Mouse (Mus musculus) hindbrain, postnatal 0 days (tissue): ENCODE data around the gene Dapk3. TPM values are rescaled to one million over a fixed set of nuclear protein-coding genes. Genes with fewer than 3 reads are reported as not detected.

ENCODE experiments used
- ATAC-seq: fragments of 200-750 bp; cut with Nextera tagmentation; 2 replicates; pipeline ENCODE4 v1.8.0; 2017; ENCODE audit warnings: mild to moderate bottlenecking, moderate TSS enrichment, moderate library complexity
- DNase-seq: peaks from one replicate; pipeline ENCODE4 v3.0.0-alpha.2; 2015; ENCODE audit warnings: low spot score
- H3K27ac ChIP-seq: fragments of 300-500 bp; sonication (generic); 2 replicates; pipeline ENCODE4 v1.5.1; 2014; ENCODE audit warnings: mild to moderate bottlenecking
- H3K27me3 ChIP-seq: fragments of 300-500 bp; sonication (generic); 2 replicates; pipeline ENCODE4 v1.6.1; 2014; ENCODE audit warnings: low read length, mixed read lengths; ENCODE audit not compliant: insufficient read depth
- H3K36me3 ChIP-seq: fragments of 300-500 bp; sonication (generic); 2 replicates; pipeline ENCODE4 v1.6.1; 2014; ENCODE audit warnings: low read length, mixed read lengths; ENCODE audit not compliant: insufficient read depth
- H3K4me1 ChIP-seq: fragments of 300-500 bp; sonication (generic); 2 replicates; pipeline ENCODE4 v1.6.1; 2014; ENCODE audit warnings: antibody characterized with exemption, low read length, mixed read lengths; ENCODE audit not compliant: insufficient read depth
- H3K4me2 ChIP-seq: fragments of 300-500 bp; sonication (generic); 2 replicates; pipeline ENCODE4 v1.6.1; 2014; ENCODE audit warnings: low read depth, mild to moderate bottlenecking, low read length, moderate library complexity, mixed read lengths
- H3K4me3 ChIP-seq: fragments of 300-500 bp; sonication (generic); 2 replicates; pipeline ENCODE4 v1.5.1; 2014; ENCODE audit warnings: low read length
- H3K9ac ChIP-seq: fragments of 300-500 bp; sonication (generic); replicated peaks from 2 replicates; pipeline ENCODE4 v1.6.1; 2014; ENCODE audit warnings: mild to moderate bottlenecking, low read length, moderate library complexity, mixed read lengths
- H3K9me3 ChIP-seq: fragments of 300-500 bp; sonication (generic); 2 replicates; pipeline ENCODE4 v1.6.1; 2016; ENCODE audit warnings: low read length, mixed read lengths
- CTCF ChIP-seq: IDR thresholded peaks from 2 replicates; pipeline ENCODE4 v1.5.1; 2016; ENCODE audit warnings: antibody characterized with exemption, control low read depth, low read depth
- WGBS: fragments of 180-500 bp; shearing (Covaris S2); extraction: QIAGEN DNeasy Blood & Tissue Kit; methylation state at CpG from one replicate; pipeline ENCODE4 v1.1.7; 2014; 5-methylcytosine and 5-hydroxymethylcytosine counted together
- polyA plus RNA-seq: library from polyadenylated mRNA; unstranded; fragments of >200 nt; fragmentation: Nextera tagmentation; extraction: Ambion mirVana; gene quantifications from 2 replicates; pipeline ENCODE4 v1.2.1, GENCODE M21; 2015
- total RNA-seq: library from RNA; depleted of rRNA; stranded (reverse); fragments of >200 nt; gene quantifications from 2 replicates; pipeline ENCODE4 v1.2.3, GENCODE M21; 2014

Gene Dapk3
- total and polyA plus RNA-seq, 2 experiments from 2014 or later: 52.3 to 69.7 TPM

- H3K27ac ChIP-seq: no peak overlapping the region
- peaks cover 12% of the 10 kb centered on the region; the same call in 1 of the 2 replicates for H3K27me3 ChIP-seq
- peaks cover 14% of the 10 kb centered on the region; the same call in 1 of the 2 replicates for H3K36me3 ChIP-seq
- no peak overlapping the region for H3K4me3 ChIP-seq
- 17% methylated on average over 37 of the region's 37 CpGs for WGBS
- no peak for DNase-seq
- ATAC-seq: no peak
- no peaks in the 10 kb centered on the region for H3K9me3 ChIP-seq
- H3K9ac ChIP-seq: no peak overlapping the region
- H3K4me1 ChIP-seq: peaks cover 9% of the 10 kb centered on the region; the same call in 1 of the 2 replicates
- no peak for TF ChIP-seq CTCF
- 0 out of 2 replicates have a peak overlapping the region, but pooled peaks have one; percentile 14 for H3K4me2 ChIP-seq
These were observed 11.4 kb downstream of the Dapk3 start for GRCm38 (mm10) chr10:81193991-81194774.

- Histone ChIP-seq H3K4me1 (peaks cover 9% of the 10 kb centered on the region; the same call in 1 of the 2 replicates), H3K27ac (no peak overlapping the region), H3K9me3 (no peaks in the 10 kb centered on the region), H3K4me2 (no peak overlapping the region), H3K27me3 (peaks cover 12% of the 10 kb centered on the region; the same call in 1 of the 2 replicates), H3K4me3 (no peak overlapping the region), H3K9ac (no peak overlapping the region), H3K36me3 (0 out of 2 replicates have a peak, but pooled peaks cover 6% of the 10 kb centered on the region)
- DNase-seq (no peak), ATAC-seq (no peak)
- WGBS: 59% methylated on average over 4 of the region's 4 CpGs
- no peak for TF ChIP-seq CTCF
These were observed 12.5 kb downstream of the Dapk3 start for GRCm38 (mm10) chr10:81195300-81195699.

- no peak overlapping the region for H3K9ac ChIP-seq
- H3K4me1 ChIP-seq: peaks cover 9% of the 10 kb centered on the region; the same call in 1 of the 2 replicates
- H3K27ac ChIP-seq: no peak overlapping the region
- H3K27me3 ChIP-seq: peaks cover 12% of the 10 kb centered on the region; the same call in 1 of the 2 replicates
- H3K9me3 ChIP-seq: no peaks in the 10 kb centered on the region
- ATAC-seq: no peak
- no peak for DNase-seq
- no peak for TF ChIP-seq CTCF
- no peak overlapping the region for H3K4me2 ChIP-seq
- H3K36me3 ChIP-seq: no peaks in the 10 kb centered on the region
- no peak overlapping the region for H3K4me3 ChIP-seq
- 69% methylated on average over 11 of the region's 11 CpGs for WGBS
These were observed 13.8 kb downstream of the Dapk3 start for GRCm38 (mm10) chr10:81196470-81197065.

- Histone ChIP-seq H3K36me3 (no peaks in the 10 kb centered on the region), H3K4me2 (no peak overlapping the region), H3K27me3 (peaks cover 12% of the 10 kb centered on the region; the same call in 1 of the 2 replicates), H3K9me3 (no peaks in the 10 kb centered on the region), H3K27ac (no peak overlapping the region), H3K4me3 (no peak overlapping the region), H3K4me1 (peaks cover 9% of the 10 kb centered on the region; the same call in 1 of the 2 replicates), H3K9ac (no peak overlapping the region)
- no peak for DNase-seq
- WGBS: 51% methylated on average over 6 of the region's 6 CpGs
- TF ChIP-seq CTCF: no peak
- ATAC-seq: no peak
These were observed 14.5 kb downstream of the Dapk3 start for GRCm38 (mm10) chr10:81197305-81197704.

- H3K4me1 ChIP-seq: peaks cover 5% of the 10 kb centered on the region; the same call in 1 of the 2 replicates
- 2% methylated on average over 9 of the region's 9 CpGs for WGBS
- H3K27me3 ChIP-seq: peaks cover 12% of the 10 kb centered on the region; the same call in 1 of the 2 replicates
- no peak overlapping the region for H3K9ac ChIP-seq
- H3K4me2 ChIP-seq: no peak overlapping the region
- peak; percentile 87 for TF ChIP-seq CTCF
- no peak overlapping the region for H3K27ac ChIP-seq
- DNase-seq: peak; percentile 84
- H3K9me3 ChIP-seq: no peaks in the 10 kb centered on the region
- H3K36me3 ChIP-seq: no peaks in the 10 kb centered on the region
- H3K4me3 ChIP-seq: no peak overlapping the region
- ATAC-seq: no peak
These were observed 15.4 kb downstream of the Dapk3 start for GRCm38 (mm10) chr10:81198230-81198629.

GRCm38 (mm10) chr10:81198990-81199389 is 16.2 kb downstream of the Dapk3 start:
- TF ChIP-seq CTCF: no peak
- no peak for DNase-seq
- Histone ChIP-seq H3K9me3 (no peaks in the 10 kb centered on the region), H3K4me1 (peaks cover 4% of the 10 kb centered on the region; the same call in 1 of the 2 replicates), H3K9ac (no peak overlapping the region), H3K36me3 (no peaks in the 10 kb centered on the region), H3K27ac (no peak overlapping the region), H3K4me2 (no peak overlapping the region), H3K4me3 (no peak overlapping the region), H3K27me3 (peaks cover 12% of the 10 kb centered on the region; the same call in 1 of the 2 replicates)
- 83% methylated on average over 6 of the region's 6 CpGs for WGBS
- ATAC-seq: no peak
